Mouse (Mus musculus): ENCODE results near the gene Mapkapk3. TPM values are rescaled to one million over a fixed set of nuclear protein-coding genes. Genes with fewer than 3 reads are reported as not detected.

The Mapkapk3 gene
- polyA plus RNA-seq, 1 experiment = 28.0 TPM

GRCm38 (mm10) chr9:107278527-107279377 is 10.9 kb downstream of the Mapkapk3 start:
- H3K36me3 ChIP-seq (ENCODE audit: control insufficient read depth, insufficient read depth, low read length) = no peaks in the 10 kb centered on the region
- no peak overlapping the region for H3K27ac ChIP-seq (ENCODE audit: insufficient read depth, low read length)
- TF ChIP-seq POLR2A (IDR thresholded peaks at IDR 0.05; ENCODE audit: low read depth, low read length) (no peak), CTCF (IDR thresholded peaks at IDR 0.05; ENCODE audit: extremely low read depth, insufficient read depth, insufficient read length, insufficient replicate concordance) (no peak)
- DNase-seq (ENCODE audit: low read depth in 1 of 2, low spot score in 2 of 2) = no peak
- H3K4me3 ChIP-seq (ENCODE audit: extremely low read depth, insufficient read depth, insufficient read length) = no peak overlapping the region
- H3K27me3 ChIP-seq (ENCODE audit: control insufficient read depth, insufficient read depth, low read length) = no peaks in the 10 kb centered on the region
- WGBS = 58% methylated on average over 8 of the region's 8 CpGs
- H3K4me1 ChIP-seq (ENCODE audit: control insufficient read depth, insufficient read depth, insufficient read length) = peaks cover 16% of the 10 kb centered on the region; the same call in 1 of the 2 replicates

DNA sequence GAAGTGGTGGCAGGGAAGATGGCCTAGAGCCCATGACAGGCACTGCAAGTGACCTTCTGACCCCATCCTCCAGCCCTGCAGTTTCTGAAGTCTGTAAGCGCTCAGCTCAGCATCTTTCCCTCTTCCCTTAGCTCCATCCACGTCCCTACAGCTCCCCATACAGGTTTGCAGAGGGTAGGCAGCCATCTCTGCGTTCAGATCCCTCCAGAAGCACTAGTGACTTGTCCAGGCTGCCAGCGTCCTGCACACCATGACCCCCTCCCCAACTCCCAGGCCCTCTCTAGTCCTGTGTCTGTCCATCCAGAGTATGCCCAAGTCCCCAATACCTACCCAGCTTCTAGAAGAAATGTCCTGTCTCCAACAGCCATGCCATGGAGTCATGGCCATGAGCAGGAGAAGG is 11.6 kb downstream of the Mapkapk3 start:
- Histone ChIP-seq H3K27ac (ENCODE audit: insufficient read depth, low read length) (no peak overlapping the region), H3K27me3 (ENCODE audit: control insufficient read depth, insufficient read depth, low read length) (no peaks in the 10 kb centered on the region), H3K4me1 (ENCODE audit: control insufficient read depth, insufficient read depth, insufficient read length) (peaks cover 17% of the 10 kb centered on the region; the same call in 1 of the 2 replicates), H3K36me3 (ENCODE audit: control insufficient read depth, insufficient read depth, low read length) (no peaks in the 10 kb centered on the region), H3K4me3 (ENCODE audit: extremely low read depth, insufficient read depth, insufficient read length) (no peak overlapping the region)
- 84% methylated on average over 4 of the region's 4 CpGs for WGBS
- DNase-seq (ENCODE audit: low read depth in 1 of 2, low spot score in 2 of 2) = no peak
- TF ChIP-seq POLR2A (IDR thresholded peaks at IDR 0.05; ENCODE audit: low read depth, low read length) (no peak), CTCF (IDR thresholded peaks at IDR 0.05; ENCODE audit: extremely low read depth, insufficient read depth, insufficient read length, insufficient replicate concordance) (no peak)

DNA sequence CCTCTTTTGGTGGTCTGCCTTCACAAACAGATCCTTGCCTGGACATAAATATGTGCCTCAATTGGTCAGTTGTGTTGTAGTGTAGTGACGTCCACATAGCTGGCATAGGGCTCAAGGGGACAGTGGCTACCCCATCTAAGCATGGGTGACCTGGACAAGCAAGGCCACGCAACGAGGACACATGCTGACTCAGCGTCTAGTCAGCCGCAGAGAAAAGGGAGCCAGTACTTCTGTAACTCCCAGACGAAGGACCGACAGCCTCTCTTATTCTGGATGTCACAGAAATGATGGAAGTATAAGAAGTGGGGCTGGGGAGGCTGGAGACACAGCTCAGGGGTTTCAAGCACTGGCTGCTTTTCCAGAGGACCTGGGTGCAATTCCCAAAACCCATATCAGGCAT is 12.1 kb downstream of the Mapkapk3 start:
- WGBS = 92% methylated on average over 7 of the region's 7 CpGs

GRCm38 (mm10) chr9:107275710-107276109 is 14.0 kb downstream of the Mapkapk3 start:
- Histone ChIP-seq H3K4me1 (ENCODE audit: control insufficient read depth, insufficient read depth, insufficient read length) (peaks cover 16% of the 10 kb centered on the region; the same call in 1 of the 2 replicates), H3K27ac (ENCODE audit: insufficient read depth, low read length) (no peak overlapping the region), H3K27me3 (ENCODE audit: control insufficient read depth, insufficient read depth, low read length) (no peaks in the 10 kb centered on the region), H3K36me3 (ENCODE audit: control insufficient read depth, insufficient read depth, low read length) (no peaks in the 10 kb centered on the region), H3K4me3 (ENCODE audit: extremely low read depth, insufficient read depth, insufficient read length) (no peak overlapping the region)
- no peak for DNase-seq (ENCODE audit: low read depth in 1 of 2, low spot score in 2 of 2)
- no peak for TF ChIP-seq CTCF (IDR thresholded peaks at IDR 0.05; ENCODE audit: extremely low read depth, insufficient read depth, insufficient read length, insufficient replicate concordance)
- WGBS = 92% methylated on average over 5 of the region's 5 CpGs

More for the DNA sequence above, 12.1 kb downstream of the Mapkapk3 start:
- DNase-seq (ENCODE audit: low read depth in 1 of 2, low spot score in 2 of 2) = no peak
- no peak for TF ChIP-seq POLR2A (IDR thresholded peaks at IDR 0.05; ENCODE audit: low read depth, low read length)
- Histone ChIP-seq H3K4me1 (ENCODE audit: control insufficient read depth, insufficient read depth, insufficient read length) (peaks cover 18% of the 10 kb centered on the region; the same call in 1 of the 2 replicates), H3K4me3 (ENCODE audit: extremely low read depth, insufficient read depth, insufficient read length) (no peak overlapping the region), H3K36me3 (ENCODE audit: control insufficient read depth, insufficient read depth, low read length) (no peaks in the 10 kb centered on the region), H3K27ac (ENCODE audit: insufficient read depth, low read length) (no peak overlapping the region), H3K27me3 (ENCODE audit: control insufficient read depth, insufficient read depth, low read length) (no peaks in the 10 kb centered on the region)

DNA sequence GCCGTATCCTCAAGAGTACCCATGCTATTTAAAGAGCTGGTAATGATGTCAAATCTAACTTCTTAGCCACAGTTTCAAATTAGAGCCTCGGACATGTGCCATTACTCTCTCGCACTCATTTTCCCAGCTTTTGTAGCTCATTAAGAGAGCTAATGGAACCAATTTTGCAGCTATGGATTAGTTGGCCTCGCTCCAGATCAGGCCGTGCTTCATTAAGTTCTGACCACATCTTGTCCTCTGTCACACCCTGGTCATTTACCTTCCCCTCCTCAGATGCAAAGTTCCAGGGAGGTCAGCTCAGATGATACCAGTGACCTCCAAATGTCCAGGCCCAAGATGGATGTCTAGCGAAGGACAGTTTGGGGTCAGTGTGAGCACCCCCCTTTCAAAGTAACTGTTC is 14.9 kb downstream of the Mapkapk3 start:
- no peak overlapping the region for H3K27ac ChIP-seq (ENCODE audit: insufficient read depth, low read length)
- 72% methylated on average over 6 of the region's 6 CpGs for WGBS
- H3K4me1 ChIP-seq (ENCODE audit: control insufficient read depth, insufficient read depth, insufficient read length) = peaks cover 9% of the 10 kb centered on the region; the same call in 1 of the 2 replicates
- TF ChIP-seq CTCF (IDR thresholded peaks at IDR 0.05; ENCODE audit: extremely low read depth, insufficient read depth, insufficient read length, insufficient replicate concordance) (no peak), POLR2A (IDR thresholded peaks at IDR 0.05; ENCODE audit: low read depth, low read length) (no peak)
- H3K36me3 ChIP-seq (ENCODE audit: control insufficient read depth, insufficient read depth, low read length) = no peaks in the 10 kb centered on the region
- no peaks in the 10 kb centered on the region for H3K27me3 ChIP-seq (ENCODE audit: control insufficient read depth, insufficient read depth, low read length)
- H3K4me3 ChIP-seq (ENCODE audit: extremely low read depth, insufficient read depth, insufficient read length) = no peak overlapping the region
- DNase-seq (ENCODE audit: low read depth in 1 of 2, low spot score in 2 of 2) = no peak

DNA sequence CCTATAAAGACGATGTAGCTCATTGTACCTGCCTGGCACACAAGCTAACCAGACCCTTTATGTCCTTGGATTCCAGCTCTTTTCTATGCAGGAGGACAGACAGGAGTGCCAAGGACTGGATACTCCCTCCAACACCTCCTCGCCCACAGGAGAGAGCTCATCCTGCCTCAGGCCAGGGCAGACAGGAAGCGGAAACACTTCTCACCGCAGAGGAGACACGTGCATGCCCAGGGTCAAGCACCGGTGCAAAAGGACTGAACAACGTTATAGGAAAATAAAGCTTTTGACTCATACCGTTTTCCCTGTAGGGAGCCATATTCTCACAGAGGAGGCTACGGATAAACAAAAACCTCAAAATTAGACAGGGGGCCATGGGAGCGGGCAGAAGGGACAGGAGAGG is 16.5 kb downstream of the Mapkapk3 start:
- no peak for TF ChIP-seq POLR2A (IDR thresholded peaks at IDR 0.05; ENCODE audit: low read depth, low read length)
- TF ChIP-seq CTCF (IDR thresholded peaks at IDR 0.05; ENCODE audit: extremely low read depth, insufficient read depth, insufficient read length, insufficient replicate concordance) = no peak
- Histone ChIP-seq H3K27ac (ENCODE audit: insufficient read depth, low read length) (no peak overlapping the region), H3K36me3 (ENCODE audit: control insufficient read depth, insufficient read depth, low read length) (no peaks in the 10 kb centered on the region), H3K4me3 (ENCODE audit: extremely low read depth, insufficient read depth, insufficient read length) (no peak overlapping the region), H3K27me3 (ENCODE audit: control insufficient read depth, insufficient read depth, low read length) (no peaks in the 10 kb centered on the region), H3K4me1 (ENCODE audit: control insufficient read depth, insufficient read depth, insufficient read length) (peaks cover 2% of the 10 kb centered on the region; the same call in 1 of the 2 replicates)
- DNase-seq (ENCODE audit: low read depth in 1 of 2, low spot score in 2 of 2) = no peak
- WGBS = 23% methylated on average over 10 of the region's 10 CpGs

DNA sequence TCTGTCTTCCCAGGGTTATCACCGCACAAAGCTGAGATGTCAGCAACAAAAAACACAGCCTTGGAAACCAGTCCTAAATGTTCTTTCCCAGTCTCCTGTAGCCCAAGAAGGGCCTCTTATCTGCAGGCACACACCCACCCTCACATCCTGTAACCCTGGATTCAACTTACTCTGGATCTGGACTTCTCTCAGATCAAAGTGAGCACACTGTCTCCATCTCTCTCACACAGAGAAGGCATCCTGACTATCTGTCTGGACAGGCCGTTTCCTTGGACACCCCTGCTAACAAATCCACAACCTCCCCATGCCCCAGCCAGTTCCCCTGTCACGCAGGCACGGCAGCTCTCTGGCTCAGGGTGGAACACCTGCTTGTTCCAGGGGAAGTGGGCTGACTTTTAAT is 17.4 kb downstream of the Mapkapk3 start:
- Histone ChIP-seq H3K27me3 (ENCODE audit: control insufficient read depth, insufficient read depth, low read length) (no peaks in the 10 kb centered on the region), H3K4me1 (ENCODE audit: control insufficient read depth, insufficient read depth, insufficient read length) (peaks cover 2% of the 10 kb centered on the region; the same call in 1 of the 2 replicates), H3K4me3 (ENCODE audit: extremely low read depth, insufficient read depth, insufficient read length) (no peak overlapping the region), H3K27ac (ENCODE audit: insufficient read depth, low read length) (no peak overlapping the region), H3K36me3 (ENCODE audit: control insufficient read depth, insufficient read depth, low read length) (no peaks in the 10 kb centered on the region)
- WGBS = 52% methylated on average over 4 of the region's 4 CpGs
- TF ChIP-seq POLR2A (IDR thresholded peaks at IDR 0.05; ENCODE audit: low read depth, low read length) (no peak), CTCF (IDR thresholded peaks at IDR 0.05; ENCODE audit: extremely low read depth, insufficient read depth, insufficient read length, insufficient replicate concordance) (no peak)
- no peak for DNase-seq (ENCODE audit: low read depth in 1 of 2, low spot score in 2 of 2)

Data from spleen, adult 2 months (tissue).